Mouse (Mus musculus): ENCODE results near the gene Srpk1. TPM values are rescaled to one million over a fixed set of nuclear protein-coding genes. Genes with fewer than 3 reads are reported as not detected.
A peak's percentile ranks its signal among the peaks of the same experiment; 100 is the strongest.

The Srpk1 gene
- 29.0 TPM for polyA plus RNA-seq (2012; fragmentation: generic; extraction: Trizol)
- long read RNA-seq, experiment 1, full-length matches to known transcripts: 24 of 71 reads
- long read RNA-seq, experiment 1, partial matches to known transcripts: 19 of 71 reads
- long read RNA-seq, experiment 1, other reads (novel, unspliced or antisense): 28 of 71 reads
- long read RNA-seq, experiment 2, full-length matches to known transcripts: 207 of 257 reads
- long read RNA-seq, experiment 2, partial matches to known transcripts: 13 of 257 reads
- long read RNA-seq, experiment 2, other reads (novel, unspliced or antisense): 37 of 257 reads

GRCm38 (mm10) chr17:28622300-28622759, at the start of gene Srpk1:
TSS of gene Srpk1 (minus strand) at chr17:28622709.
- Histone ChIP-seq H3ac (ENCODE audit: control insufficient read depth, insufficient read length, low read depth) (peak within 1 kb of the TSS; percentile 92), H3K4me3 (ENCODE audit: insufficient read depth, poor library complexity, severe bottlenecking) (peak within 1 kb of the TSS; percentile 86), H3K36me3 (ENCODE audit: control insufficient read depth, insufficient read depth) (peaks cover 19% of the 10 kb centered on the region), H3K79me2 (ENCODE audit: control insufficient read depth, insufficient read depth) (peaks cover 53% of the 10 kb centered on the region), H3K79me3 (ENCODE audit: low read depth) (peaks cover 45% of the 10 kb centered on the region), H3K27me3 (ENCODE audit: control insufficient read depth, insufficient read depth, insufficient read length) (peaks cover 4% of the 10 kb centered on the region)
- TF ChIP-seq MAX (IDR thresholded peaks at IDR 0.05) (peak; percentile 17), CTCF (IDR thresholded peaks at IDR 0.05; ENCODE audit: control insufficient read depth, insufficient read depth, insufficient read length) (no peak)

DNA sequence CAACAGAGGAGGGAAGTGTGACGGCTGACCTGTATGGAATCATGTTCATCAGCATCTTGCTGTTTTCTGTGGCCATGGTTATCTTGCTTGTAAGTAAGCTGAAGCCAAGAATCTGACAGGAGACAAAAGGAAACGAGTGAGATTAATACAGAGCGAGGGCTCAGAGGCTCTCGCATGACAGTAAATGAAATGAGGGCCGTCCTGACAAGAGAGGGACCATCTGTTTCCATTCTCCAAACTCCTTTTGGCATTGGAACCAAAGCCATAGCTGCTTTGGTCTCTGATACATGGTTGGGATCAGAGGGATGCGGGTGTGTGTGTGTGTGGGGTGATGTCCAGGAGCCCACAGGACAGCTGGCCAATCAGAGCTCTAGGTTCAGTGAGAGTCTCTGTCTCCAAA, 37.1 kb upstream of the Srpk1 start:
- Histone ChIP-seq H3ac (ENCODE audit: control insufficient read depth, insufficient read length, low read depth) (no peak overlapping the region), H3K27me3 (ENCODE audit: control insufficient read depth, insufficient read depth, insufficient read length) (peaks cover 28% of the 10 kb centered on the region), H3K36me3 (ENCODE audit: control insufficient read depth, insufficient read depth) (no peaks in the 10 kb centered on the region), H3K79me2 (ENCODE audit: control insufficient read depth, insufficient read depth) (no peaks in the 10 kb centered on the region), H3K79me3 (ENCODE audit: low read depth) (no peaks in the 10 kb centered on the region), H3K4me3 (ENCODE audit: insufficient read depth, poor library complexity, severe bottlenecking) (no peak overlapping the region)
- TF ChIP-seq CTCF (IDR thresholded peaks at IDR 0.05; ENCODE audit: control insufficient read depth, insufficient read depth, insufficient read length) (no peak), CEBPB (IDR thresholded peaks at IDR 0.05; ENCODE audit: low read depth) (no peak), MYOG (IDR thresholded peaks at IDR 0.05; ENCODE audit: control insufficient read depth, extremely low read depth, insufficient read length) (no peak), FOSL1 (IDR thresholded peaks at IDR 0.05; ENCODE audit: insufficient read depth, low read length, poor library complexity, severe bottlenecking) (no peak), MYOD1 (IDR thresholded peaks at IDR 0.05; ENCODE audit: control insufficient read depth, insufficient read length, low read depth) (no peak), MAX (IDR thresholded peaks at IDR 0.05) (no peak), USF1 (IDR thresholded peaks at IDR 0.05; ENCODE audit: low read depth) (no peak)

- TF ChIP-seq CTCF (IDR thresholded peaks at IDR 0.05; ENCODE audit: control insufficient read depth, insufficient read depth, insufficient read length): no peak
- TF ChIP-seq USF1 (IDR thresholded peaks at IDR 0.05; ENCODE audit: low read depth): peak; percentile 12
- no peak for TF ChIP-seq FOSL1 (IDR thresholded peaks at IDR 0.05; ENCODE audit: insufficient read depth, low read length, poor library complexity, severe bottlenecking)
- TF ChIP-seq MYOG (IDR thresholded peaks at IDR 0.05; ENCODE audit: control insufficient read depth, extremely low read depth, insufficient read length): no peak
- no peak for TF ChIP-seq MAX (IDR thresholded peaks at IDR 0.05)
- TF ChIP-seq CEBPB (IDR thresholded peaks at IDR 0.05; ENCODE audit: low read depth): no peak
- no peak for TF ChIP-seq MYOD1 (IDR thresholded peaks at IDR 0.05; ENCODE audit: control insufficient read depth, insufficient read length, low read depth)
- H3K36me3 ChIP-seq (ENCODE audit: control insufficient read depth, insufficient read depth): no peaks in the 10 kb centered on the region
- no peaks in the 10 kb centered on the region for H3K79me2 ChIP-seq (ENCODE audit: control insufficient read depth, insufficient read depth)
- no peak overlapping the region for H3ac ChIP-seq (ENCODE audit: control insufficient read depth, insufficient read length, low read depth)
- no peaks in the 10 kb centered on the region for H3K79me3 ChIP-seq (ENCODE audit: low read depth)
- peaks cover 37% of the 10 kb centered on the region for H3K27me3 ChIP-seq (ENCODE audit: control insufficient read depth, insufficient read depth, insufficient read length)
- H3K4me3 ChIP-seq (ENCODE audit: insufficient read depth, poor library complexity, severe bottlenecking): no peak overlapping the region
Measured at GRCm38 (mm10) chr17:28657936-28658335, 35.4 kb upstream of the Srpk1 start.

DNA sequence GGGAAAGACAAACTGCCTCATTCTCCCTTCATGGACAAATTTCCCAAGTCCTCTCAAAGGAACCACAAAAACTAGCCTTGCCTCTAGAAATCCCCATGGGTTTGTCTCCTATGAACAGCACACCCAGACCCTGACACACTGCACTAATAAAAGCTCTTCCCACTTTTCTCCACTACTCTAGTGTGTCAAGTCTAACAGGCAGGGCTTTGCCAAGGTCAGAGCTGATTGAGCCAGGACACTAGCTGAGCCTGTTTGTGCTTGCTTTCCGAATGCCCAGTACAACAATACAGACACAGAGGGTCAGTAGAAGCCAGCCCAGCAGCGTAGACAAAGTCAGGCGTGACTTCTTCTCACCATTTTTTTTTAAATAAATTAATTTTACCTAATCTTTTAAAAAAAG, 27.8 kb upstream of the Srpk1 start:
- no peak overlapping the region for H3ac ChIP-seq (ENCODE audit: control insufficient read depth, insufficient read length, low read depth)
- peaks cover 40% of the 10 kb centered on the region for H3K27me3 ChIP-seq (ENCODE audit: control insufficient read depth, insufficient read depth, insufficient read length)
- H3K79me2 ChIP-seq (ENCODE audit: control insufficient read depth, insufficient read depth): no peaks in the 10 kb centered on the region
- no peak for TF ChIP-seq MYOG (IDR thresholded peaks at IDR 0.05; ENCODE audit: control insufficient read depth, extremely low read depth, insufficient read length)
- TF ChIP-seq FOSL1 (IDR thresholded peaks at IDR 0.05; ENCODE audit: insufficient read depth, low read length, poor library complexity, severe bottlenecking): no peak
- no peak for TF ChIP-seq CEBPB (IDR thresholded peaks at IDR 0.05; ENCODE audit: low read depth)
- no peak for TF ChIP-seq CTCF (IDR thresholded peaks at IDR 0.05; ENCODE audit: control insufficient read depth, insufficient read depth, insufficient read length)
- TF ChIP-seq USF1 (IDR thresholded peaks at IDR 0.05; ENCODE audit: low read depth): no peak
- no peak for TF ChIP-seq MAX (IDR thresholded peaks at IDR 0.05)
- no peak for TF ChIP-seq MYOD1 (IDR thresholded peaks at IDR 0.05; ENCODE audit: control insufficient read depth, insufficient read length, low read depth)
- H3K36me3 ChIP-seq (ENCODE audit: control insufficient read depth, insufficient read depth): no peaks in the 10 kb centered on the region
- H3K4me3 ChIP-seq (ENCODE audit: insufficient read depth, poor library complexity, severe bottlenecking): no peak overlapping the region
- no peaks in the 10 kb centered on the region for H3K79me3 ChIP-seq (ENCODE audit: low read depth)

- Histone ChIP-seq H3K36me3 (ENCODE audit: control insufficient read depth, insufficient read depth) (no peaks in the 10 kb centered on the region), H3K4me3 (ENCODE audit: insufficient read depth, poor library complexity, severe bottlenecking) (no peak overlapping the region), H3K79me3 (ENCODE audit: low read depth) (no peaks in the 10 kb centered on the region), H3K27me3 (ENCODE audit: control insufficient read depth, insufficient read depth, insufficient read length) (peaks cover 40% of the 10 kb centered on the region), H3K79me2 (ENCODE audit: control insufficient read depth, insufficient read depth) (no peaks in the 10 kb centered on the region), H3ac (ENCODE audit: control insufficient read depth, insufficient read length, low read depth) (no peak overlapping the region)
- no peak for TF ChIP-seq FOSL1 (IDR thresholded peaks at IDR 0.05; ENCODE audit: insufficient read depth, low read length, poor library complexity, severe bottlenecking)
- TF ChIP-seq MYOG (IDR thresholded peaks at IDR 0.05; ENCODE audit: control insufficient read depth, extremely low read depth, insufficient read length): no peak
- TF ChIP-seq CTCF (IDR thresholded peaks at IDR 0.05; ENCODE audit: control insufficient read depth, insufficient read depth, insufficient read length): no peak
- TF ChIP-seq MYOD1 (IDR thresholded peaks at IDR 0.05; ENCODE audit: control insufficient read depth, insufficient read length, low read depth): no peak
- TF ChIP-seq MAX (IDR thresholded peaks at IDR 0.05): no peak
- TF ChIP-seq USF1 (IDR thresholded peaks at IDR 0.05; ENCODE audit: low read depth): no peak
- no peak for TF ChIP-seq CEBPB (IDR thresholded peaks at IDR 0.05; ENCODE audit: low read depth)
Measured at GRCm38 (mm10) chr17:28648607-28649370, 26.3 kb upstream of the Srpk1 start.

All from C2C12 (cell line).